Mouse (Mus musculus) cortical plate, adult 2 months (tissue): ENCODE measurements around the gene Ddx17. TPM values are rescaled to one million over a fixed set of nuclear protein-coding genes. Genes with fewer than 3 reads are reported as not detected.

ENCODE experiments used
- H3K27ac ChIP-seq: fragments of 200-500 bp; 2 replicates; pipeline ENCODE4 v1.5.1; 2012; ENCODE audit warnings: low read length, control low read depth, inconsistent platforms; ENCODE audit not compliant: insufficient read depth
- H3K4me1 ChIP-seq: fragments of 200-500 bp; 2 replicates; pipeline ENCODE4 v1.6.1; 2011; ENCODE audit warnings: low read length; ENCODE audit not compliant: control insufficient read depth, insufficient read depth
- H3K4me3 ChIP-seq: fragments of 200-500 bp; 2 replicates; pipeline ENCODE4 v1.5.1; 2011; ENCODE audit warnings: mild to moderate bottlenecking, low read length, control low read depth; ENCODE audit not compliant: insufficient read depth
- CTCF ChIP-seq: fragments of 200-500 bp; IDR thresholded peaks from 2 replicates; pipeline ENCODE4 v1.5.1; 2011; ENCODE audit warnings: mild to moderate bottlenecking, control low read depth, low read length; ENCODE audit not compliant: insufficient read depth; ENCODE audit errors: extremely low read depth
- POLR2A ChIP-seq: fragments of 200-500 bp; IDR thresholded peaks from 2 replicates; pipeline ENCODE4 v1.6.1; 2011; ENCODE audit warnings: mild to moderate bottlenecking, low read length, control low read depth; ENCODE audit not compliant: insufficient read depth; ENCODE audit errors: extremely low read depth
- polyA plus RNA-seq: library from polyadenylated mRNA; depleted of rRNA; stranded (reverse); fragments of >200 nt; gene quantifications from 2 replicates; pipeline ENCODE4 v1.2.3, GENCODE M21; 2012; rRNA removed

Gene Ddx17
- polyA plus RNA-seq, result 416 and 445 TPM in 2 replicates

DNA sequence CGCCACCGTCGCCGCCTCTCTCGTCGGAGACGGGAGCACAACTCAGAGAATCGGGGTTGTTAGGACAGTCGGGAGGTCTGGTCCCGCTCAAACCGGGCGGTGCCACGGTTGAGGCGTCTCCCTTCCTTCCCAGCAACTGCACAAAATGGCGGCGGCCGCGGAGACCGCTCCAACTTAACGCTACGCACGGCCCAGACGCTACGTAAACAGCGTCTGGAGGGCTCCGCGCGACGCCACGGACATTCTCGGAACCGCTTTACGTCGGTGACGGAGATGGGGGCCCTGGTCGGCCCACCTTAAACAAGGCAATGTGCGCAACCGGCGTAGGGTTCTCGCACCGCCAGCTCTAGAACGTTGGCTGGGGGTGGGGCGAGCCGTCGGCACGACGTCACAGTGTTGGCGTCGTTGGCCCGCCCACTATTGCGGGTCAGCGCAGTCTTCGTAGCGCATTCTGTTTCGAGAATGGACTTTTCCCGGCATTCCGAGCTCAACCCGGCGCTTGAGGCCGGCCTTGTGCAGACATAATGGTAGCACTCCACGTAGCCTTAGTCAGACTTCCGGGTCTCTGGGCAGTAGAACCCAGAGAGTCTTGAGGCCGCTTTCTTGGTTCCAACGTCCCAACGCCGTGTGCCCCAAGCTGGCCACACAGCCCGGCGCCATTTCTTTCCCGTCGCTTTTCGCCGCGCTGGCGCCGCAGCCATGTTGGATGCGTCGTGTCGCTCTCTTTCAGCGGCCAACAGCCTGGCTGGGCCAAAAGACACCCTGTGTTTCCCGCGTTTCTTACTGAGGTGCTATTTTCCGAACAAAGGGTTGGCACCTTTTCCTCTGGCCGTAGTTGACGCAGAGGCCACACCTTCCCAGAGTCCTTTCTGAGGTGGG, at the start of gene Ddx17:
Gene Ddx17 (minus strand): TSS at position 332 of the 879 bp plus-strand sequence.
- H3K4me3 ChIP-seq, result peak within 1 kb of the TSS; percentile 84
- H3K27ac ChIP-seq, result peak within 1 kb of the TSS; percentile 99
- TF ChIP-seq CTCF (no peak), POLR2A (peak; percentile 93)
- no peaks in the 10 kb centered on the region; the same call in 1 of the 2 replicates for H3K4me1 ChIP-seq

- no peak overlapping the region for H3K4me3 ChIP-seq
- no peak overlapping the region for H3K27ac ChIP-seq
- H3K4me1 ChIP-seq, result no peaks in the 10 kb centered on the region
- no peak for TF ChIP-seq POLR2A
- TF ChIP-seq CTCF, result no peak
Measured at GRCm38 (mm10) chr15:79581581-79581980, 35.0 kb upstream of the Ddx17 start.

DNA sequence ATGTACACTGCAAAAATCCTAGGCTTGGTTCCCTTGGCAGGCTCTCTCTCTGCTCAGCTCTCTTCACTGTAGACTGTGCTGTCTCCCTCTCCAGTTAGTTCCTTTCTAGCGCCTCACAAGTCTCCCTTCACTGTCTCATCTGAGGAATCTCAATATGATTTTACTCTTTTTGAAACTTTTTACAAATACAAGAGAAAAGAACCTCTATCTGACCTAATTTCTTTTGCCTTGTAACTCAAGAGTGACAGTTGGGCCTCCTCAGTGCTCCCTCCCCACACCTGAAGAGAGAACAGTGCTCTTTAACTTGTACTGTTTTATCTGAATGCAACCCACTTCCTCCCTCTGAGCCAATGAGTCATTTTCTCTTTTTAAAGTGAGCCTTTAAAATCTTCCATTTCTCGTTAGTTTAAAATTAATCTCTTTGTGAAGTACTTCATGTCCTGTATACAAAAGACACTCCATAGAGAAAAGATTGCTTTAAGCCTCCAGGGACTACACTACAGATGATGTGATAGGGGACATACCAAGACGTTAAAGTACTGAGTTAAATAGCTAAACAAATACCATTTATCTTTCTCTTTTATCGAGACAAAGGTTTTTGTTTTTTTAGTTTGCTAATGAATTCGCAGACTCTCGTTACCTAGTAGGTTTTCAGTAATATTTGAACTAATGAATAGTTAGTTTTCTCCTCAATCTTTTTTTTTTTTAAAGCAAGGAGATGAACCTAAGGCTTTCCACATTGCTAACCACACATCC, 31.3 kb upstream of the Ddx17 start:
- Histone ChIP-seq H3K27ac (peak overlapping the region; percentile 22; the same call in 1 of the 2 replicates), H3K4me1 (peaks cover 3% of the 10 kb centered on the region; the same call in 1 of the 2 replicates), H3K4me3 (no peak overlapping the region)
- TF ChIP-seq POLR2A, result no peak
- no peak for TF ChIP-seq CTCF

DNA sequence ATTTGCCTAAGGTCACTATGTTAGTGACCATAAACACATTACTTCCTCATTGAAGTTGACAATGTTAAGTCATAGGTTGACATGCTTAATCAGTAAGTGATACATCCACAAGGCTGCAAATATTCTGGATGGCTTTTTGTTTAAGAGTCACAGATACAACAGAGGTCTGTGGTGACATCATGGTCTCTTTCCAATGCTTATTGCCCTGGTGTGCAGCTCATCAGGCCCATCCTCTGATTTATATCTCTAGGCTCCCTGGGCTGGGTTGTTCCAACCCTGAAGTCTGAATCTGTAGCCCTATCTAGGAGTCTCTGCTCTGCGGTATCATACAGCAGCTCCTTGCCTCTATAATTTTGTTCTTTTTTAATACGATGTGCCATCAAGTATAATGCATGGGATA, 30.4 kb upstream of the Ddx17 start:
- TF ChIP-seq CTCF, result no peak
- TF ChIP-seq POLR2A, result no peak
- H3K4me3 ChIP-seq, result no peak overlapping the region
- H3K27ac ChIP-seq, result peak overlapping the region; percentile 83
- H3K4me1 ChIP-seq, result peaks cover 3% of the 10 kb centered on the region; the same call in 1 of the 2 replicates

DNA sequence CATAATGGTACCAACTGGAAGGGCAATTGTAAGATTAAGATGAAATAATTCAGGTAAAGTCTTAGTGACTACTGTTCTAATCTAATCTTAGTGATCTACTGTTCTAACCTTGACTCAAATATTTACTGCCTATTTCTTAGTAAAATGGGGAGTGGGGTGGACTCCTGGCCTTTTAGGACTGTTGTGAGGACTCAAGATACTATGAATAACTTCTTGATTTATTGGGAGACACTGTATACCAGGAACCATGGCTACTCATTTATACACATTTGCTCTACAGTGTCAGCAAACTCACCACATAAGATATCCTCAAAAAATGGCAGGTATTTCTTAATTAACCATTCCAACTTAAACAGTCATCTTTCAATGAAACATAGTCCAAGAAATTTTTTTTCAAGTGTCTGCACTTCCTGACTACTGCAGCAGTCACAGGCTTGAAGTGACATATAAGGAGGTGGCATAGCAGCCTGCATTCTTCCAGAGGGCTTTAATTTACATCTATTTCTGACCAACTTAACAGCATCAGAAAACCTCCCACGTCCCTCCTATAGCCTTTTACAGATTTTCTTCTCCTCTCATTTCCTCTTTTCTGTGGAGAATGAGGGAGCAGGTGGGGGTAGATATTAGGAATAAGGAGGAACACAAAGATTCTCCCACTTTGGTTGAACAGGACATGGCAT, 29.1 kb upstream of the Ddx17 start:
- H3K27ac ChIP-seq, result 0 out of 2 replicates have a peak overlapping the region, but pooled peaks have one; percentile 50
- peaks cover 3% of the 10 kb centered on the region; the same call in 1 of the 2 replicates for H3K4me1 ChIP-seq
- TF ChIP-seq CTCF (no peak), POLR2A (no peak)
- no peak overlapping the region for H3K4me3 ChIP-seq

DNA sequence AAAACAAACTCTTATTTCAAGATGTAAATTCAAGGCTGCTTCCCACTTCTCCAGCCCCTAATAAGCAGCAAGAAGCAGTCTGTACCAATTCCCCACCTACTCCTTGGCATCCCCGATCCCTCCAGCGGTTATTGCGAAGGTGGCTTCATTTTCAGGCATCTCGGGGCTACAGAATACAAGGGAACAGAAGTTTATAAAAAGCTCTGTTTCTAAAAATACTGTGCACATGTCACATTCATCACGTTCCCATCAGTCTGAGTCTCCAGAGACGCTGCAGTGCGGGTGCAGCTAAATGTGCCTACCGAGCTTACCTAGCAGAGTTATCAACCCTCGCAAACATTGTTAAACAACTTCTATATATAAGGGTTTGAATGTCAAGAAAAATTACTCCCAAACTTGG, 15.9 kb upstream of the Ddx17 start:
- Histone ChIP-seq H3K27ac (0 out of 2 replicates have a peak overlapping the region, but pooled peaks have one; percentile 66), H3K4me3 (no peak overlapping the region), H3K4me1 (peaks cover 8% of the 10 kb centered on the region)
- no peak for TF ChIP-seq CTCF
- no peak for TF ChIP-seq POLR2A

- TF ChIP-seq CTCF, result no peak
- TF ChIP-seq POLR2A, result no peak
Measured at GRCm38 (mm10) chr15:79559649-79560048, 13.1 kb upstream of the Ddx17 start.

GRCm38 (mm10) chr15:79552566-79552965, 6.0 kb upstream of the Ddx17 start:
- no peak for TF ChIP-seq POLR2A
- TF ChIP-seq CTCF, result no peak
- H3K4me1 ChIP-seq, result no peaks in the 10 kb centered on the region
- H3K4me3 ChIP-seq, result no peak overlapping the region
- no peak overlapping the region for H3K27ac ChIP-seq

More at GRCm38 (mm10) chr15:79559649-79560048, 13.1 kb upstream of the Ddx17 start:
- Histone ChIP-seq H3K4me3 (no peak overlapping the region), H3K4me1 (peaks cover 8% of the 10 kb centered on the region), H3K27ac (no peak overlapping the region)

GRCm38 (mm10) chr15:79548226-79548625, 1.7 kb upstream of the Ddx17 start:
- H3K27ac ChIP-seq, result no peak overlapping the region
- TF ChIP-seq POLR2A (no peak), CTCF (no peak)
- H3K4me3 ChIP-seq, result no peak overlapping the region
- no peaks in the 10 kb centered on the region; the same call in 1 of the 2 replicates for H3K4me1 ChIP-seq

DNA sequence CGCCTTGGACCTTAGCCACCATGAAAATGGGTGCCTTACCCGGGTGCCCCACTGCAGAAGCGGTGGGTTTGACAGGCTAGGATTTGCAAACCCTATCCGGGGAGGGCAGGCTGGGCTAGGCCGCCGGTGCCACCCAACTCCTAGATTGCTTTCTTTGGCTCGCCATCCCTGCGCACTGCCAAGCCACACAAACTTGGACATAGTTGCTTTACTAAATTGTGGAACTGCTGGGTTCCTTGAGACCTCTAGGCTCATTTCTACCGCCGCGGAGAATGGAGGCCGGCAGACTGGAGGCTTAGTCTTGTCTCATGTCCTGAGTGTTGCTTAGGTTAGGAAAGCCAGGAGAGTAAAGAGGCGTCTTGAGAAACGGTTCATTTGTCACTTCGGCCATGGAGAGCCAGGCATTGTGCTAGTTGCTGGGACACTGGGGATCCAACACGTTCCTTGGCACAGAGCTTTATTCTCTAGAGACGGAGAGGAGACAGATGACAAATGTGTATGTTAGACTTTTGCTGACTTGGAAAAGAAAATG, 814 bp upstream of the Ddx17 start:
- H3K4me3 ChIP-seq, result peak overlapping the region; percentile 84
- peak overlapping the region; percentile 92 for H3K27ac ChIP-seq
- H3K4me1 ChIP-seq, result no peaks in the 10 kb centered on the region; the same call in 1 of the 2 replicates
- TF ChIP-seq CTCF (no peak), POLR2A (no peak)
